Mouse (Mus musculus) testis, adult 2 months (tissue): ENCODE data around the gene Abcb9. TPM values are rescaled to one million over a fixed set of nuclear protein-coding genes. Genes with fewer than 3 reads are reported as not detected.
A peak's percentile ranks its signal among the peaks of the same experiment; 100 is the strongest.

Source experiments
- H3K27ac ChIP-seq: fragments of 200-500 bp; 2 replicates; pipeline ENCODE4 v1.5.1; 2012; ENCODE audit warnings: low read depth, low read length; ENCODE audit not compliant: control insufficient read depth, insufficient read depth
- H3K27me3 ChIP-seq: fragments of 200-500 bp; 2 replicates; pipeline ENCODE4 v1.6.1; 2012; ENCODE audit warnings: mild to moderate bottlenecking, low read length, moderate library complexity; ENCODE audit not compliant: control insufficient read depth, insufficient read depth
- H3K36me3 ChIP-seq: fragments of 200-500 bp; 2 replicates; pipeline ENCODE4 v1.6.1; 2012; ENCODE audit warnings: mild to moderate bottlenecking, low read length; ENCODE audit not compliant: control insufficient read depth, insufficient read depth
- H3K4me1 ChIP-seq: fragments of 200-500 bp; 2 replicates; pipeline ENCODE4 v1.6.1; 2012; ENCODE audit warnings: low read length; ENCODE audit not compliant: control insufficient read depth, insufficient read depth
- H3K4me3 ChIP-seq: fragments of 200-500 bp; 2 replicates; pipeline ENCODE4 v1.5.1; 2012; ENCODE audit warnings: low read depth, mild to moderate bottlenecking, low read length, moderate library complexity, mixed read lengths; ENCODE audit not compliant: control insufficient read depth
- CTCF ChIP-seq: fragments of 200-500 bp; IDR thresholded peaks from 2 replicates; pipeline ENCODE4 v1.5.1; 2012; ENCODE audit warnings: low read depth, mild to moderate bottlenecking, inconsistent platforms, low read length, moderate library complexity; ENCODE audit not compliant: control insufficient read depth, insufficient read depth, insufficient replicate concordance
- POLR2A ChIP-seq: fragments of 200-500 bp; IDR thresholded peaks from 2 replicates; pipeline ENCODE4 v1.6.1; 2012; ENCODE audit warnings: low read depth, mild to moderate bottlenecking, inconsistent platforms, low read length, moderate library complexity; ENCODE audit not compliant: control insufficient read depth
- polyA plus RNA-seq: library from polyadenylated mRNA; depleted of rRNA; stranded (reverse); fragments of >200 nt; gene quantifications from 2 replicates; pipeline ENCODE4 v1.2.3, GENCODE M21; 2012

The Abcb9 gene
- polyA plus RNA-seq, 1 experiment = 21.6 TPM

- Histone ChIP-seq H3K27me3 (no peaks in the 10 kb centered on the region), H3K4me3 (no peak overlapping the region), H3K27ac (no peak overlapping the region), H3K4me1 (peaks cover 6% of the 10 kb centered on the region; the same call in 1 of the 2 replicates), H3K36me3 (no peaks in the 10 kb centered on the region)
- no peak for TF ChIP-seq POLR2A
- TF ChIP-seq CTCF = no peak
Measured at GRCm38 (mm10) chr5:124035406-124035805, 60.2 kb downstream of the Abcb9 start.

- TF ChIP-seq POLR2A (no peak), CTCF (no peak)
- Histone ChIP-seq H3K4me3 (no peak overlapping the region), H3K27ac (no peak overlapping the region), H3K36me3 (no peaks in the 10 kb centered on the region), H3K4me1 (peaks cover 6% of the 10 kb centered on the region; the same call in 1 of the 2 replicates), H3K27me3 (no peaks in the 10 kb centered on the region)
Measured at GRCm38 (mm10) chr5:124034471-124034870, 61.1 kb downstream of the Abcb9 start.

GRCm38 (mm10) chr5:124032001-124032508 lies 63.5 kb downstream of the Abcb9 start, which contains the start of gene Vps37b:
Gene Vps37b, minus strand, starts transcription at chr5:124032270.
- no peaks in the 10 kb centered on the region for H3K27me3 ChIP-seq
- H3K4me3 ChIP-seq = peak within 1 kb of the TSS; percentile 88
- no peaks in the 10 kb centered on the region for H3K36me3 ChIP-seq
- peak within 1 kb of the TSS; percentile 51 for H3K27ac ChIP-seq
- peaks cover 6% of the 10 kb centered on the region; the same call in 1 of the 2 replicates for H3K4me1 ChIP-seq
- TF ChIP-seq CTCF (no peak), POLR2A (peak; percentile 65)

GRCm38 (mm10) chr5:124031068-124031955 lies 64.3 kb downstream of the Abcb9 start:
- Histone ChIP-seq H3K36me3 (no peaks in the 10 kb centered on the region), H3K4me1 (peaks cover 6% of the 10 kb centered on the region; the same call in 1 of the 2 replicates), H3K27ac (peak overlapping the region; percentile 18), H3K4me3 (peak overlapping the region; percentile 88), H3K27me3 (no peaks in the 10 kb centered on the region)
- TF ChIP-seq CTCF = no peak
- no peak for TF ChIP-seq POLR2A

GRCm38 (mm10) chr5:124030386-124031067 lies 65.1 kb downstream of the Abcb9 start:
- H3K27ac ChIP-seq = no peak overlapping the region

GRCm38 (mm10) chr5:124029220-124030035 lies 66.2 kb downstream of the Abcb9 start:
- no peaks in the 10 kb centered on the region for H3K27me3 ChIP-seq
- H3K27ac ChIP-seq = no peak overlapping the region
- TF ChIP-seq CTCF (no peak), POLR2A (no peak)
- peaks cover 6% of the 10 kb centered on the region; the same call in 1 of the 2 replicates for H3K4me1 ChIP-seq
- H3K36me3 ChIP-seq = no peaks in the 10 kb centered on the region
- H3K4me3 ChIP-seq = peak overlapping the region; percentile 11

More at GRCm38 (mm10) chr5:124030386-124031067, 65.1 kb downstream of the Abcb9 start:
- Histone ChIP-seq H3K36me3 (no peaks in the 10 kb centered on the region), H3K4me1 (peaks cover 6% of the 10 kb centered on the region; the same call in 1 of the 2 replicates), H3K27me3 (no peaks in the 10 kb centered on the region), H3K4me3 (peak overlapping the region; percentile 88)
- no peak for TF ChIP-seq CTCF
- TF ChIP-seq POLR2A = no peak

GRCm38 (mm10) chr5:124028680-124029079 lies 66.9 kb downstream of the Abcb9 start:
- no peaks in the 10 kb centered on the region for H3K27me3 ChIP-seq
- peaks cover 6% of the 10 kb centered on the region; the same call in 1 of the 2 replicates for H3K4me1 ChIP-seq
- H3K27ac ChIP-seq = no peak overlapping the region
- no peak overlapping the region for H3K4me3 ChIP-seq
- no peak for TF ChIP-seq CTCF
- TF ChIP-seq POLR2A = no peak
- H3K36me3 ChIP-seq = no peaks in the 10 kb centered on the region
